Mouse (Mus musculus): ENCODE measurements at regions not wholly inside any gene's neighbourhood (a gene's known extent, or its start where the extent isn't known, plus 50 kb on each side); places are given as distances from the start of the nearest gene placed in this dataset.

DNA sequence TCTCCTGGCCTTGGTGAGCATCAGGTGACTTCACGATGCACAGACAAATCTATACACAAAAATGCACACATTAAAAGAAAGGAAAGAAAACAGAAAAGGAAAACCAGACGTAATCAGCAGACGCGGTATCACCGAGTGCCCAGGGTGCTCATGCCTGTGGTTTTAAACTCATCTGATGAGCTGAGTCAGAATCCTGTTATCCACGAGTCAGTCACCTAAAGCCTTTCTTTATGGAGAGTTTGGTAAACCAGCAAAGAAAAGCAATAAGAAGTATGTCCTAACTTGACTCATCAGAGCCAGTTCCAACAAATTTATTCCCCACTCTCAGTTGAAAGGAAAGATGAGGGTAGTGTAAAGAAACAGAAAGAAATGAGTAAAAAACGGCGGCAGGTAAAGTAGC is 391.5 kb downstream of the Cd83 start:
- TF ChIP-seq CTCF (IDR thresholded peaks at IDR 0.05; ENCODE audit: low read depth): no peak
- no peak for TF ChIP-seq EP300 (IDR thresholded peaks at IDR 0.05; ENCODE audit: low read depth)

Measured in heart, postnatal 0 days (tissue).